Mouse (Mus musculus): ENCODE data around the gene Aqp7. TPM values are rescaled to one million over a fixed set of nuclear protein-coding genes. Genes with fewer than 3 reads are reported as not detected.

The Aqp7 gene
- polyA plus RNA-seq (2014; fragmentation: Illumina TruSeq; extraction: RNeasy Lipid Tissue Mini Kit (QIAGEN cat#74804); ENCODE audit: low replicate concordance): 16.7 TPM

DNA sequence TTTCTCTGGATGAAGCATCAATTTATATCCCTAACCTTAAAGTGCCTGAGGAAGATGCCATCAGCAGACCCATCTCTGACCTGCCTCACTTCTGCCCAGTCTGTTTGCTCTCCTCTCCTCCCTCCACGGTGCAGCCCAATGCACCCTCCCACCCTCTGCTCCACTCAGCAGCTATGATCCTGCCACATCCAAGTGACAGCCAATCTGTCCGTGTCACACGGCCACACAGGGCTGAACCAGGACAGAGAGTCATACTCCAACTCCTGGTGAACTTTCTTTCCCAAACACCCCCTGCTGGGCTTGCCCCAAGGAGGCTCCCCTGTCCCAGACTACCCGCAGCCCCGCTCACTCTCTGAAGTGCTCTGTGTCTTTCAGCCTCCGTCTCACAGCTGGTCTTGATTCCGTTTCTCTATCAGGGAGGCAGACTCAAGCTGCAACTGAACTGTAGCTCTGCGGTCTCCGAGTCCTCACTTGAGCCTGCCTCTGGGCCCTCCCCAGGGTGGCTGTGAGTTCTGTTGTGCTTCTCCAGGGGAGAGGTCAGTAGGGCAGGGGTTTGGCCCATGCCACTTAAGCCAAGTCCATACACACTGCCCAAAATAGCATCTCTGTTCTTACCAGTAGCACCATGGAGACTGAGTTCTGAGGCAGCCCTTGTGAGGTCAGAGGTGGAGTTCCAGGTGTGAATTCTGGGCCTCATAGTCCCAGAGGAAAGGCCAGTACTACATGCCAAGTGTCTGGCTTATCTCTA, at the start of gene Aqp7:
Aqp7 (minus strand) TSS at position 616 of the 748 bp plus-strand sequence.

Other genes starting within 250 kb of the Aqp7 start
- 53.0 TPM for gene B4galt1, start 194.1 kb downstream of the Aqp7 start, polyA plus RNA-seq (2014; fragmentation: Illumina TruSeq; extraction: RNeasy Lipid Tissue Mini Kit (QIAGEN cat#74804); ENCODE audit: low replicate concordance)
- 63.6 TPM for gene Spink4, start 128.1 kb downstream of the Aqp7 start, polyA plus RNA-seq (2014; fragmentation: Illumina TruSeq; extraction: RNeasy Lipid Tissue Mini Kit (QIAGEN cat#74804); ENCODE audit: low replicate concordance)
- gene Bag1, start 99.8 kb downstream of the Aqp7 start, polyA plus RNA-seq (2014; fragmentation: Illumina TruSeq; extraction: RNeasy Lipid Tissue Mini Kit (QIAGEN cat#74804); ENCODE audit: low replicate concordance): 503 TPM
- gene Chmp5, start 99.7 kb downstream of the Aqp7 start, polyA plus RNA-seq (2014; fragmentation: Illumina TruSeq; extraction: RNeasy Lipid Tissue Mini Kit (QIAGEN cat#74804); ENCODE audit: low replicate concordance): 243 TPM
- gene Nfx1, start 77.2 kb downstream of the Aqp7 start, polyA plus RNA-seq (2014; fragmentation: Illumina TruSeq; extraction: RNeasy Lipid Tissue Mini Kit (QIAGEN cat#74804); ENCODE audit: low replicate concordance): 40.5 TPM
- gene Aqp3, start 50.0 kb upstream of the Aqp7 start, polyA plus RNA-seq (2014; fragmentation: Illumina TruSeq; extraction: RNeasy Lipid Tissue Mini Kit (QIAGEN cat#74804); ENCODE audit: low replicate concordance): 11.1 TPM
- gene Nol6, start 76.3 kb upstream of the Aqp7 start, polyA plus RNA-seq (2014; fragmentation: Illumina TruSeq; extraction: RNeasy Lipid Tissue Mini Kit (QIAGEN cat#74804); ENCODE audit: low replicate concordance): 0.52 TPM
- 102 TPM for gene Ube2r2, start 87.6 kb upstream of the Aqp7 start, polyA plus RNA-seq (2014; fragmentation: Illumina TruSeq; extraction: RNeasy Lipid Tissue Mini Kit (QIAGEN cat#74804); ENCODE audit: low replicate concordance)
- 19.6 TPM for gene Ubap2, start 227.0 kb upstream of the Aqp7 start, polyA plus RNA-seq (2014; fragmentation: Illumina TruSeq; extraction: RNeasy Lipid Tissue Mini Kit (QIAGEN cat#74804); ENCODE audit: low replicate concordance)

Measured in small intestine, adult 10 weeks (tissue).